Mouse (Mus musculus) midbrain, embryonic 16.5 days (tissue): ENCODE data around the gene Npr3. TPM values are rescaled to one million over a fixed set of nuclear protein-coding genes. Genes with fewer than 3 reads are reported as not detected.

Source experiments
- ATAC-seq: fragments of 200-750 bp; cut with Nextera tagmentation; 2 replicates; pipeline ENCODE4 v1.8.0; 2017; ENCODE audit warnings: moderate TSS enrichment
- H3K27ac ChIP-seq: fragments of 300-500 bp; sonication (generic); 2 replicates; pipeline ENCODE4 v1.5.1; 2014; ENCODE audit warnings: mild to moderate bottlenecking, low read length, mixed read lengths
- H3K27me3 ChIP-seq: fragments of 300-500 bp; sonication (generic); 2 replicates; pipeline ENCODE4 v1.6.1; 2014; ENCODE audit warnings: low read depth, low read length, mixed read lengths; ENCODE audit not compliant: control insufficient read depth, insufficient read depth
- H3K36me3 ChIP-seq: fragments of 300-500 bp; sonication (generic); 2 replicates; pipeline ENCODE4 v1.6.1; 2014; ENCODE audit warnings: mild to moderate bottlenecking, low read length, moderate library complexity, mixed read lengths; ENCODE audit not compliant: control insufficient read depth, insufficient read depth
- H3K4me1 ChIP-seq: fragments of 300-500 bp; sonication (generic); 2 replicates; pipeline ENCODE4 v1.6.1; 2014; ENCODE audit warnings: mild to moderate bottlenecking, low read length, mixed read lengths; ENCODE audit not compliant: control insufficient read depth, insufficient read depth
- H3K4me2 ChIP-seq: fragments of 300-500 bp; sonication (generic); 2 replicates; pipeline ENCODE4 v1.6.1; 2014; ENCODE audit warnings: mild to moderate bottlenecking, low read length, mixed read lengths
- H3K4me3 ChIP-seq: fragments of 300-500 bp; sonication (generic); 2 replicates; pipeline ENCODE4 v1.5.1; 2014; ENCODE audit warnings: low read depth, mild to moderate bottlenecking, low read length, moderate library complexity, mixed read lengths
- H3K9ac ChIP-seq: fragments of 300-500 bp; sonication (generic); 2 replicates; pipeline ENCODE4 v1.6.1; 2014; ENCODE audit warnings: low read depth, low read length, mixed read lengths
- H3K9me3 ChIP-seq: fragments of 300-500 bp; sonication (generic); replicated peaks from 2 replicates; pipeline ENCODE4 v1.6.1; 2014; ENCODE audit warnings: mild to moderate bottlenecking, low read length, mixed read lengths; ENCODE audit not compliant: control insufficient read depth, poor library complexity, severe bottlenecking
- WGBS: fragments of 180-500 bp; shearing (Covaris S2); extraction: QIAGEN DNeasy Blood & Tissue Kit; methylation state at CpG from one replicate; pipeline ENCODE4 v1.1.7; 2014; 5-methylcytosine and 5-hydroxymethylcytosine counted together
- polyA plus RNA-seq: library from polyadenylated mRNA; unstranded; fragments of >200 nt; fragmentation: Nextera tagmentation; extraction: Ambion mirVana; gene quantifications from 2 replicates; pipeline ENCODE4 v1.2.1, GENCODE M21; 2015

The Npr3 gene
- polyA plus RNA-seq, 1 experiment from 2014 or later, result 0.78 TPM

DNA sequence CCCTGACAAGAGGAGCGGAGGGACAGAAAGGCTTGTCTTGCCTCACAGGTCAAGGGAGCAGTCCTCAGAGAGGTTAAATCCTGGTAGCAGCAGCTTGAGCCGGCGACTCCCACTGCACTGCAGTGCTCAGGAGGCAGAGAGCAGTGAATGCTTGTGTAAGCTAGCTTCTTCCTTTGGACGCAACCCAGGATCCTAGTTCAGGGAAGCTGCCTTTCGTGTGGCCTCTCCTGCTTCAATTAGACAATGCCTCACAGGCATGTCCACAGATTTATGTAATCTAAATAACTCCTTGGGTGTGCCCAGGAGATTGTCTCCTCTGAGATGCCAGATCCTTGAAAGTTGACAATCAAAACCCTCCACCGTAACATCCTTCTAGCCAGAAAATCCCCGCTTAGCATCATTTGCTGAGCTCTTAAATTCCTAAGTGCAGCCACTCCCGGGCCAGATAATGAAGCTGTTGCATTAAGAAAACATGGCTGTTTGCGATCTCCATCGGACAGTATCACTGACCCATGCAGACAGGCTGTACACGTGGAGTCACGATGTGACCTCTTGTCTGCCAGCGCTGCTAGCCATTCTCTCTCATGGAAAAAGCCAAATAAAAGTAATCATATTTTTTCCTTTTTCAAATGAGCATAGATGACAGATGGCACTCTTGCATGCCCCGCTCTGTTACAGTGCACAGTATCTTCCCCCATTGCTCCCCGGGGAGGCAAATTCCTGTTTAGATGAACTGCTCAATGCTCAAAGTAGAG, 44.1 kb downstream of the Npr3 start:
- 80% methylated on average over 15 of the region's 15 CpGs for WGBS
- H3K36me3 ChIP-seq, result no peaks in the 10 kb centered on the region

DNA sequence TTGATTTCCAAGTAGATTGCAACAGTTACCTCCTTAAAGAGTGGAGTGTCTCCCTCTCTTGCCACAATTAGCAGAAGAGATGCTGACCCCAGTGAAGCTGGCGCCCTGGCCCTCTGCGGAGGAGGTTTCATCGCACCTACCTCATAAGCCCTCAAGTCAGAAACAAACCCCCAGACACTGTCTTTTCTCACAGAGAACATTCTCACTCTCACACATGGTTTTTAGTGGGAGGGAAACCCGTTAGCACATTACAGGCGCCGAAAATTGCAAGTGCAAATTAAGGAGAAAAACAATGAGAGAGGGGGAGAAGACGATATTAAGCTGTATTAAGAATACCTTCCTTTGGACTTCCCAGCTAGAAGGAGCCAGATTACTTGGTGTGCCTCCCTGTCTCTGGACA, 44.8 kb downstream of the Npr3 start:
- no peak overlapping the region for H3K4me3 ChIP-seq
- ATAC-seq, result no peak
- no peaks in the 10 kb centered on the region for H3K36me3 ChIP-seq
- no peaks in the 10 kb centered on the region for H3K4me1 ChIP-seq
- WGBS, result 92% methylated on average over 7 of the region's 7 CpGs
- no peaks in the 10 kb centered on the region for H3K9me3 ChIP-seq
- no peaks in the 10 kb centered on the region for H3K27me3 ChIP-seq
- H3K27ac ChIP-seq, result no peak overlapping the region
- H3K4me2 ChIP-seq, result no peak overlapping the region
- no peak overlapping the region for H3K9ac ChIP-seq

More for the DNA sequence above, 44.1 kb downstream of the Npr3 start:
- Histone ChIP-seq H3K4me3 (no peak overlapping the region), H3K4me2 (no peak overlapping the region), H3K4me1 (no peaks in the 10 kb centered on the region), H3K27ac (no peak overlapping the region), H3K27me3 (no peaks in the 10 kb centered on the region), H3K9me3 (no peaks in the 10 kb centered on the region), H3K9ac (no peak overlapping the region)
- no peak for ATAC-seq

DNA sequence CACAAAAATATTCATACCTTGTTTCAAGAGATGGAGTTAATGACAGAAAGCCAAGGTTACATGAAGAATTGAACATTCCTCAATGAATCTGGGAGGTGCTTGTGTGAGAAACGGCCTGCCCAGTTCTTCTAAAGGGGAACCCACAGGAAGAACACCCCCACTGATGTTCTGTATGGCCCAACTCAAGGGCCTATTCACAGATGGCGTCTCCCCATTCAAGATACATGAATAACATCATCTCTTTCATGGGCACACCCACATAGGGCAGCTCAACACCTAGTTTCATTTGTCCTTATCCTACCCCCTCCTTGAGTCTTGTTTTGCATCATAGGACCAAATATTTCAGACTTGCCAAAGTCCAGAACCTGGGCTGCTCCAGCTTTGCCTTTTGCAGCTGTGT, 46.8 kb downstream of the Npr3 start:
- 69% methylated on average over 2 of the region's 2 CpGs for WGBS
- no peak overlapping the region for H3K4me2 ChIP-seq
- H3K9me3 ChIP-seq, result no peaks in the 10 kb centered on the region
- no peak overlapping the region for H3K27ac ChIP-seq
- no peak overlapping the region for H3K4me3 ChIP-seq
- no peak for ATAC-seq
- H3K36me3 ChIP-seq, result no peaks in the 10 kb centered on the region
- no peaks in the 10 kb centered on the region for H3K27me3 ChIP-seq
- H3K4me1 ChIP-seq, result no peaks in the 10 kb centered on the region
- no peak overlapping the region for H3K9ac ChIP-seq

DNA sequence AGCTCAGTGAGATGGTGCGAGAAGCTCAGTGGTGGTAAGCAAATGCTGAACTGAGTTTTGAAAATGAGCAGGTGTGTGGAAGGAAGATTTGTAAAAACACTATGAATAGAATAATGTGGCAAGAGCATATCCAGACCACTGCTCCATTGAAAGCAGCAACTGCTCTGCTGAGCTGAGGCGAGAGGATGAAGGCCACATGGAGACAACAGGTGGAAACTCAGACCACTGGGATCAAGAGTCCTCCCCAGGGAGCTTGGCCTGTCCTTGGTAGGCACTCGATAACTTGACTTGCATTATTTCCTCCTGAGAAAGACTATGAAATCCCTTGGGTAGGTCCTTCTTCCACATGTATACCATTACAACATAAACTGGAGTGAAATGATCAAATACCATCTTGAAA, 47.3 kb downstream of the Npr3 start:
- H3K9ac ChIP-seq, result no peak overlapping the region
- 96% methylated on average over 3 of the region's 3 CpGs for whole genome bisulfite sequencing
- ATAC-seq, result no peak
- H3K36me3 ChIP-seq, result no peaks in the 10 kb centered on the region
- H3K27ac ChIP-seq, result no peak overlapping the region
- H3K9me3 ChIP-seq, result no peaks in the 10 kb centered on the region
- H3K4me3 ChIP-seq, result no peak overlapping the region
- no peaks in the 10 kb centered on the region for H3K4me1 ChIP-seq
- H3K4me2 ChIP-seq, result no peak overlapping the region
- no peaks in the 10 kb centered on the region for H3K27me3 ChIP-seq

DNA sequence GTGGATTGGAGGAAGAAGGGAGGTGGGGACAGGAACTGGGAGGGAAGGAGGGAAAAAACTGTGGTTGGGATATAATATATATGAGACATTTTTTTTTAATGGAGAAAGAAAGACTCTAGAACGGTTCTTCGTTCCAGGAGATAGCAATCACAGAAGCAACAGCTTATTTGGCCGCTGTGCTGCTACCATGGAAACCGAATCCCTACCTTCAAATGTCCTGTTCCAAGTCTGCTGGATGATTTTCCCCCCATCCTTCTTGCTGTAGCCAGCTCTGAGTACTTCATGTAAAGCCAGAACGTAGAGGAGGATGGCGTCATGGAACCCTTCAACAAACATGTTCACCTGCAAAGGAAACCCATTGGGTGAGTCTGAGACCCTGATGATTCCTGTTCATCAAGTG, 48.7 kb downstream of the Npr3 start:
- Histone ChIP-seq H3K9ac (no peak overlapping the region), H3K4me3 (no peak overlapping the region), H3K9me3 (no peaks in the 10 kb centered on the region), H3K36me3 (no peaks in the 10 kb centered on the region), H3K27me3 (no peaks in the 10 kb centered on the region), H3K4me2 (no peak overlapping the region), H3K4me1 (no peaks in the 10 kb centered on the region), H3K27ac (no peak overlapping the region)
- WGBS, result 95% methylated on average over 6 of the region's 6 CpGs
- ATAC-seq, result no peak

DNA sequence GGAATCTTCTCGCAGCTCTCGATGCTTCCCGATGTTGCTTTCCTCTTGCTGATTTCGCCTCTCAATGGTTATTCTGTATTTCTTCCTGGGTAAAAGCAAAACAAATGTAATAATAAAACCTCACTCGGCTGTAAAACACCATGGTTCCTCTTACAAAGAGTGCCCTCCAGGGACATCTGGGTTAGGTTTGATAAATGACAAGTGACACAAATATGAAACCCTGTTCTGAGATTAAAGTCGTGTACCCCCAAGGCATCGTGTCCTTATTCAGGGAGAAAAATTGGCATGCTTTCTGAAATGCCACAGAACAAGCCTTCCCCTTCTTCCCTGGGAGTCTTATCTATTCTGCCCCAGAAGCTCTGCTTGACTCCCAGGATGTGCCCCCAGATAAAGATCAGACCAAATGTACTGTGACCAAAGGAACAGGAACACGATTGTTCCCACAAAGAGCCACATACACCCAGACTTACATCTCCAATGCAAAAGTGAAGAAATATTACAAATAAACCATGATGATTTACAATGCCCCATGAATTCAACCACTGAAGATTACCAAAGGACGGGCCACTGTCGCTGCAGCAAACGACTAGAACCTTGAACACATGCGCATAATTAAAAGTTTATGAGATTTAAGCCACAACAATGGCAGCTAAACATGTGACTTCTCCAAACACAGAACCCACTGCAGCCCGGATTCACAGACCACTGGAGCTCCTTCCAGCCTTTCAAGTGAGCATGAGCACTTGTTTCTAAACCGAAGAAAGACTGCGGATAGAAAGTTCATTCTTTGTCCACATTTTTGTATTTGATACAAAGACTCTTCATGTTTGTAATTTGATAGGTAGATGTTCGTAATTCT, 61.7 kb downstream of the Npr3 start:
- no peaks in the 10 kb centered on the region for H3K27me3 ChIP-seq
- H3K4me1 ChIP-seq, result no peaks in the 10 kb centered on the region
- no peaks in the 10 kb centered on the region for H3K9me3 ChIP-seq
- no peaks in the 10 kb centered on the region for H3K36me3 ChIP-seq
- ATAC-seq, result peak; percentile 51; the same call in 1 of the 2 replicates
- no peak overlapping the region for H3K27ac ChIP-seq
- no peak overlapping the region for H3K4me3 ChIP-seq
- no peak overlapping the region for H3K9ac ChIP-seq
- no peak overlapping the region for H3K4me2 ChIP-seq
- 54% methylated on average over 16 of the region's 16 CpGs for WGBS

DNA sequence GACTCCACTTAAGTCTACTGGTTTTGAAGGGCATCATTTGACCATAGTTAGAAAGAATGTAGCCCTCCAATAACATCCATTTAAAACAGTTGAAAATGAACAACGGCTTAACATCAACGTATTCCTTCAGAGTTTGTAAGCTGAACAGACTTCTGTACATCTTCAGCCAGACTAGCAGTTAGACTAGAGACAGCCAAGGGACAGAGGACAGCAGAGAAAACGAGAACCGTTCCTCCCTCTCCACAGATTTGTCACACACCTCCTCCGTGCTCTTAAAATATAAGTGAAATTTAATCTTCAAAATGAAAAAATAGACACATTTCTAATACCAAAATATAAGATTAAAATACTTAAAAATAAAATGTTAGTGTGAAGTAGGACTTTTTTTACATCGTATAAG, 63.0 kb downstream of the Npr3 start:
- ATAC-seq, result no peak
- no peaks in the 10 kb centered on the region for H3K9me3 ChIP-seq
- WGBS, result 90% methylated on average over 6 of the region's 6 CpGs
- H3K4me1 ChIP-seq, result no peaks in the 10 kb centered on the region
- no peak overlapping the region for H3K4me2 ChIP-seq
- H3K4me3 ChIP-seq, result no peak overlapping the region
- H3K27me3 ChIP-seq, result no peaks in the 10 kb centered on the region
- no peak overlapping the region for H3K9ac ChIP-seq
- no peak overlapping the region for H3K27ac ChIP-seq
- H3K36me3 ChIP-seq, result no peaks in the 10 kb centered on the region

DNA sequence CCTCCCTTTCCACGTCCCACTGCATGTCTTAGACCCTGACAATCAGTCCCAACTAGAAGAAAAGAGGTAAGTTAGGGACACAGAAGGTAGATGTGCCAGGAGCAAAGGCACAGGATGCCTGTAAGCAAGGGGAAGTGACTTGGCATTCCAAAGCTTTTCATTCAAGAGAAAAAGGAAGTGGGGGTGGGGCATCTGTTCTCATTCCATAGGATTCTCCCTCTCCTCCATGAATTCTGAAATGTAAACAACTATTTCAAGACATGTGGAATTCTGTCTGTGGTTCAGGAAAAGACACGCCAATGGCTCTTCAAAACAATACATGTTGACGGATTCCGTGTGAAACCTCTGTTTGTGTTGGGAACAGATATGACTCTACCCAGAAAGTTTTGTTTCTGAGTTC, 65.3 kb downstream of the Npr3 start:
- WGBS, result 89% methylated on average over 4 of the region's 4 CpGs
- H3K9me3 ChIP-seq, result no peaks in the 10 kb centered on the region
- no peaks in the 10 kb centered on the region for H3K4me1 ChIP-seq
- no peak overlapping the region for H3K27ac ChIP-seq
- H3K9ac ChIP-seq, result no peak overlapping the region
- ATAC-seq, result no peak
- H3K36me3 ChIP-seq, result no peaks in the 10 kb centered on the region
- H3K4me3 ChIP-seq, result no peak overlapping the region
- no peak overlapping the region for H3K4me2 ChIP-seq
- no peaks in the 10 kb centered on the region for H3K27me3 ChIP-seq

DNA sequence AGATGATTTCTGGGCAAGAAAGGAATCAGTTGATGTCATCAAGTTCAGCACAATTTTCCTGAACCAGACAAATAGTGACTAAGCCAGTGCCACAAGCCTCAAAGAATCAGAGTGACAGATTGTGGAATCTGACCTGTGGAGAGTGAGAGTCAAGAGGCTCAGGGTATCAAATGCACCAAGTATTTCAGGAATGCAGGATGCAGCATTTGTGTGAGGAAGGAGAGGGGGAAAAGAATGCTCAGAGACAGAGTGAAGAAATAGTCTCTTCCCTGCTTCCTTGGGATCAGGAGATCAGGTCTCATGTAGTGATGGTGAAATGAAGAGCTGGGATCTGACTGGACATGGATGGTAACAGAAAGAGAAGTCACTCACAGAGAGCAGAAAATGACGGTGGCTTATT, 71.2 kb downstream of the Npr3 start:
- H3K36me3 ChIP-seq, result no peaks in the 10 kb centered on the region
- H3K4me3 ChIP-seq, result no peak overlapping the region
- 91% methylated on average over 1 of the region's 1 CpGs for WGBS
- H3K4me1 ChIP-seq, result no peaks in the 10 kb centered on the region
- H3K27me3 ChIP-seq, result no peaks in the 10 kb centered on the region
- no peak overlapping the region for H3K9ac ChIP-seq
- no peak overlapping the region for H3K27ac ChIP-seq
- no peak overlapping the region for H3K4me2 ChIP-seq
- ATAC-seq, result no peak
- no peaks in the 10 kb centered on the region for H3K9me3 ChIP-seq
